Mouse (Mus musculus): Measurements from ENCODE around the gene Brpf3.

- TF ChIP-seq CTCF (IDR thresholded peaks at IDR 0.05; ENCODE audit: borderline replicate concordance, control insufficient read depth, extremely low read depth, insufficient read depth, low read length, poor library complexity) = no peak
- no peak for TF ChIP-seq POLR2A (IDR thresholded peaks at IDR 0.05; ENCODE audit: control insufficient read depth, extremely low read depth, insufficient read depth, low read length, poor library complexity)
These were observed 70.9 kb downstream of the Brpf3 start for GRCm38 (mm10) chr17:28871831-28872230.

All from thymus, adult 2 months (tissue).